Mouse (Mus musculus) myocyte (in vitro differentiated cells): ENCODE data around the gene Ankrd34a.

Source experiments
- CEBPB ChIP-seq: IDR thresholded peaks from 2 replicates; pipeline ENCODE4 v1.6.1; 2011; ENCODE audit warnings: mild to moderate bottlenecking, moderate library complexity; ENCODE audit not compliant: poor library complexity, insufficient read depth, severe bottlenecking
- E2F4 ChIP-seq: IDR thresholded peaks from one replicate; pipeline ENCODE4 v1.6.1; 2011; ENCODE audit warnings: mild to moderate bottlenecking, control low read depth, moderate library complexity; ENCODE audit not compliant: insufficient read depth
- MAX ChIP-seq: IDR thresholded peaks from one replicate; pipeline ENCODE4 v1.6.1; 2011; ENCODE audit warnings: low read depth, mild to moderate bottlenecking, control low read depth
- MYOD1 ChIP-seq, 3 experiments: IDR thresholded peaks; one replicate each; pipeline ENCODE4 v1.6.1; 2011; ENCODE audit warnings: control low read depth in 2 of 3, low read depth in 2 of 3, mild to moderate bottlenecking in 2 of 3, moderate library complexity in 1 of 3; ENCODE audit not compliant: insufficient read length in 2 of 3, control insufficient read depth in 1 of 3
- MYOG ChIP-seq, 3 experiments: IDR thresholded peaks; one replicate each; pipeline ENCODE4 v1.6.1; 2011; ENCODE audit warnings: control low read depth in 2 of 3, low read depth in 2 of 3, mild to moderate bottlenecking in 2 of 3; ENCODE audit not compliant: insufficient read length in 2 of 3, control insufficient read depth in 1 of 3, insufficient read depth in 1 of 3
- POLR2A ChIP-seq: IDR thresholded peaks from one replicate; pipeline ENCODE4 v1.6.1; 2011; ENCODE audit warnings: low read depth, mild to moderate bottlenecking, control low read depth, moderate library complexity; ENCODE audit not compliant: insufficient read length
- POLR2AphosphoS2 ChIP-seq: IDR thresholded peaks from one replicate; pipeline ENCODE4 v1.6.1; 2011; ENCODE audit warnings: low read depth, control low read depth; ENCODE audit not compliant: insufficient read length
- REST ChIP-seq: IDR thresholded peaks from one replicate; pipeline ENCODE4 v1.6.1; 2011; ENCODE audit warnings: mild to moderate bottlenecking, control low read depth, moderate library complexity; ENCODE audit not compliant: insufficient read depth, insufficient read length
- TCF12 ChIP-seq: IDR thresholded peaks from one replicate; pipeline ENCODE4 v1.6.1; 2011; ENCODE audit warnings: mild to moderate bottlenecking, control low read depth; ENCODE audit not compliant: poor library complexity, insufficient read depth, severe bottlenecking
- USF1 ChIP-seq: IDR thresholded peaks from one replicate; pipeline ENCODE4 v1.6.1; 2011; ENCODE audit warnings: low read depth, mild to moderate bottlenecking, control low read depth, moderate library complexity

DNA sequence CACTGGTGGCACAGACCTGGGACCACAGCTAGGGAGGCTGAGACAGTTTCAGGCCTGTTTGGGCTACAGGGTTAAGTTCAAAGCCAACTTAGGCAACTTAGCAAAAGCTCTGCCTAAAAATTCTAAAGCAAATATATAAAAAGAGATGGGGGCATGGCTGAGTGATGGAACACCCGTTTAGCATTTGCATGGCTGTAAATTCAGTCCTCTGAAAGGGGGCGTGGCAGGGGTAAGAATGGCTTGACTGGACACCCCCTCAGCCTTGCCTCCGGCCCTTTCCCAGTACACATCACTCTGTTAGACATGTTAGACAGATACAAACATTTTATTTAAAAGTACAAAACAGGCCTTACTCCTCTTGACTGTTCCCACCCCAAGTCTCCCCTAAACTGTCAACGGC, 18.9 kb upstream of the Ankrd34a start:
- TF ChIP-seq CEBPB, result no peak
- no peak for TF ChIP-seq USF1
- no peak for TF ChIP-seq POLR2A
- TF ChIP-seq POLR2AphosphoS2, result no peak
- no peak for TF ChIP-seq MYOD1 (IDR thresholded peaks at IDR 0.05; ENCODE audit: control insufficient read depth in 1 of 3, insufficient read length in 2 of 3, low read depth in 2 of 3)
- TF ChIP-seq REST, result no peak
- no peak for TF ChIP-seq E2F4
- TF ChIP-seq TCF12, result no peak
- TF ChIP-seq MAX, result no peak
- no peak for TF ChIP-seq MYOG (IDR thresholded peaks at IDR 0.05; ENCODE audit: control insufficient read depth in 1 of 3, insufficient read depth in 1 of 3, insufficient read length in 2 of 3, low read depth in 2 of 3)
